Mouse (Mus musculus): ENCODE results near the gene Ntrk3. TPM values are rescaled to one million over a fixed set of nuclear protein-coding genes. Genes with fewer than 3 reads are reported as not detected.

Gene Ntrk3
- total RNA-seq, 2 experiments from 2014 or later = 226 to 238 TPM

DNA sequence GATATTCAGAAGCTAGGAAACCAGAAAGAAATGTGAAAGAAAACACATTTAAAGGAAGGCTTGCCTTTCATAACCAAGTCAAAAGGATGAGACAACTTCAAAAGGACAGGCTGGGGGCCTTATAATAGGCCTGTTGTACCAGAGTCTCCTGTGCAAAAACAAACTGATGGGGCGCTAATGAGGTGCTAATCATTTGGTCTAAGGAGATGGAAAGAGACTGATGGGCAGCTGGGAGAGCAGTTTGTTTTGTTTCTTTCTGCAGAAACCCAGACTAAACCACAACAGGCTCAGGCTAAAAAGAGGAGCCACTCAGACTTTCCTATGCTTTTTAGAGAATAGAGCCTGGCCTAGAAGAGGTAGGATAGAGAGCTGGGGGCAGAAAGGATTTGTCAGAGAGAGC is 554.4 kb downstream of the Ntrk3 start:
- H3K27ac ChIP-seq = no peak overlapping the region
- no peak overlapping the region for H3K4me3 ChIP-seq

DNA sequence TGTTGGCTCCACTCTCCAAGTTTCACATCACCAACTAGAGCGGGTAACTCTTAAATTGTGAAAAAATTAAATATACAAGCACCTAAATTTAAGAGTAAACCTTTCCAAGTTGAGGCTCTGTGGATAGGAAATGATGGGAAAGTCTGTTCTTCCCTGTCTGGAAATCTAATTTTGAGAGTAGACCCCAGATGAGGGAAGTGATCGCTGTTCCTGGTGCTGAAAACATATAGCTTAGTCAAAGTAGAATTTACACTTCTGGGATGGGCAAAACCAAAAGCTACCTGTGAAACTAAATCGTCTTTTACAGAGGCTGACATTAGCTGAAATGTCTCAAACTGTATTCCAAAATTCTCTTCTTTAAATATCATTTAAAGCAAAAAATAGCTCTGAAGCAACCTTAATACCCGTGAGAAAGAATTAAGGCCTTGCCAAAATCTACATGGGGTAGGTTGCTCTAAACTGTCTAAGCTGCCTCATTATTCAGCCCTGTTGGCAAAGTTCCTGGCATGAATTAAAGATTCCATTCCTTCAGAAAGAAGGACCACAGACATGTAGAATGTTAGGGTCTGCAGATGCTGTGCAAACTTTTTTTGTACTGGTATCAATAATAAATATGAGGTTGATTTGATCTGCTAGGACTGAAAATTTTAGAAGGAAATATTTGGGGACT is 557.7 kb downstream of the Ntrk3 start:
- no peak overlapping the region for H3K27ac ChIP-seq
- no peak overlapping the region for H3K4me3 ChIP-seq
- DNase-seq (ENCODE audit: low spot score in 2 of 2) = no peak
- no peak for TF ChIP-seq CTCF (conservative IDR thresholded peaks at IDR 0.05)

More for the DNA sequence above, 554.4 kb downstream of the Ntrk3 start:
- TF ChIP-seq CTCF (conservative IDR thresholded peaks at IDR 0.05) = 0 out of 2 replicates have a peak, but pooled peaks have one; percentile 10
- DNase-seq (ENCODE audit: low spot score in 2 of 2) = no peak

DNA sequence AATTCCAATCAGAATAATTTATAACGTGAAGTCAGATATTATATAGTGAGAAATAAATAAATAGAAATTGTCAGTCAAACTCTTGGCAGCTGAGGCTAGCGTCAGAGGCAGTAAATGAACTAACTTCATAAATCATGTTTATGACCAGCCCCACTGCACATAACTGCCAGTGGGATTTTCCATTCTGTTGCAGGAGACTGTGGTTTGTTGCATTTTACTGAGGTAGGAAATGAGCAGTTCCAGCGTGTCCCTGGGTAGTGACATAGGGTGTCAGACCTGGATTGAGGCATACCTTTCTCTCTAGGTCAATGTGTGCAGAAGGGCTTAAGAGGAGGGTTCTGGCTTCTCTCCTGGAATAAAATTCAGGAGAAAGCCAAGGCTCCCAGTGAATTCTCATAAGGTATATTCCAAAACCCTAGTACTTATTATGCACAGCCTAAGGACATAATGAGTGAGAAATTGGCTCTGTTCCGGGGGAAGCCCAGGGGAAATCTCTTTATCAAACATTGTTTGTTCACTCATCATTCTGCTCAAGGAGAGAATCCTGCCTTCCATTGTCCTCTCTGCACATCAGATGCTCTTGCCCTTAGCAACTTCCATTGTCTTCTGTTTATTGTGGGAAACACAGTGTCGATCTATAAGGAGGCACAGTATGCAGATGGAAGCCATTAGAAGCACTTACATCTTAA is 565.4 kb downstream of the Ntrk3 start:
- TF ChIP-seq CTCF (conservative IDR thresholded peaks at IDR 0.05) = no peak
- DNase-seq (ENCODE audit: low spot score in 2 of 2) = no peak
- Histone ChIP-seq H3K4me3 (no peak overlapping the region), H3K27ac (no peak overlapping the region)

DNA sequence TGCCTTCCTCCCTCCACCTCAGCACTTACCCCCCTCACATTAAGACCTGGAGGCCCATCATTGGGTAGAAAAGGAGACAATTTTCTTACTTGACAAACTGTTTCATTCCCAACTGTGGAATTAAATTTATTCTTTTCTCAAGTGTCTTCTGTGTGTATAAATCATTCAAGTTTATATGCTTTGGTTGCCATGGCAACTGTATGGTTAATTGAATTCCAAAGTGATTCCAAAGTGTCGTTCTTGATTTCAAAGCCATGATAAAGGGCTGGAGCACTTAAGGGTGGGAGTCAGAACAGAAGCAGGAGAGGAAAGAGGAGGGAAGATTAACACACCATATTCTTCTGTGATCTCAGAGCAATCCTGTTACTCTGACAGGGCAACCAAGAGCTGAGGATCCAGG is 572.3 kb downstream of the Ntrk3 start:
- peak in 1 of 2 experiments; percentile 24 for DNase-seq (ENCODE audit: low spot score in 2 of 2)
- peak overlapping the region; percentile 72 for H3K27ac ChIP-seq
- H3K4me3 ChIP-seq = no peak overlapping the region
- no peak for TF ChIP-seq CTCF (conservative IDR thresholded peaks at IDR 0.05)

DNA sequence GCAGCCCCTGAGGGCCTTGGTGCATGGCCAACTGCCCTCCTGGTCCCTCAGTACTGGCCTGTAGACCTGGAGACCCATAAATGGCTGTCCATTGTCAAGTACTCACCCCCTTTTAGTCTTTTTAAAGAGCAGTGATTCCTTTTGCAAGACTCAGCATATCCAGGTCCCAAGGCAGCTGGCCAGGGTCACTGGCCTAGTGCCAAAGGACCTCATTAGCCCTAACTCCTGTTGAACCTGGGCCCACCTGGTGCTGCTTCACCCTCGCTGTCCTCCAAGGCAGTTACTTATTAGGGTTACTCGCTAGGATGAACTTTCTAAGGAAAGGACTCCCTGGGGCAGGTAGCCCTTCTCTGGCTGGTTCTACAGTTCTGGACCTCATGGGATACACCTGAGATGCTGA is 579.9 kb downstream of the Ntrk3 start:
- DNase-seq (ENCODE audit: low spot score in 2 of 2) = no peak
- H3K4me3 ChIP-seq = no peak overlapping the region
- H3K27ac ChIP-seq = no peak overlapping the region
- no peak for TF ChIP-seq CTCF (conservative IDR thresholded peaks at IDR 0.05)

DNA sequence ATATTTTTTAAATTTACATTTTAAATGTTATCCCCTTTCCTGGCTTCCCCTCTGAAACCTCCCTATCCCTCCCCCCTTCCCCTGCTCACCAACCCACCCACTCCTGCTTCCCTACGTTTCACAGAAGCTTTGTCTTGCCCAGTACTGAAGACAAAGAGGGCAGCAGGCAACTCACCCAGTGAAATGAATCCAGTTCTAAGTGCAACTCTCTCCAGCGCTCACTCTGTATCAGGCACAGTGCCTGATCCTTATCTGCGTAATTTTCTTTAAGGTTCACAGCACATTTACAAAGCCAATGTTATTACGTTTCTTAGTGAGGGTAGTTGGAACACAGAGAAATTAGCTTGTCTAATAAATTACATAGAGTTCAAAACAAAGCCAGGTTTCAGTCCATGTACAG is 592.6 kb downstream of the Ntrk3 start:
- DNase-seq (ENCODE audit: low spot score in 2 of 2) = no peak
- Histone ChIP-seq H3K4me3 (no peak overlapping the region), H3K27ac (no peak overlapping the region)
- TF ChIP-seq CTCF (conservative IDR thresholded peaks at IDR 0.05) = no peak

DNA sequence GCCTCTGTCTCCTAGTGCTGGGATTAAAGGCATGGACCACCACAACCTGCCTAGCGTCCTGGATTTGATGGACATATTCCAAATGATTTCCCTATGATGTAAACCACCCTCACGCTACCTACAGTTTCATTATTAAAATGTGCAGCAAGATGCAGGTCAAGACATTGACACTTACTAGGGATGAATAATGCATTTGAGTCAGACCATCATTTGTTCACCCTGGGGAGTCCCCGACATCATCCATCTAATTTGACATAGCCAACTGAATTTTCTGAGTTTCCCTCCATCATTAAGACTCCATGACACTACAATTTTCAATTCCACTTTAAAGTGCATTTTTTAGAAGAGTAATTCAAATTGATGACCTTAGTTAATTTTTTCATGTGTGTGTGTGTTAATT is 593.0 kb downstream of the Ntrk3 start:
- no peak for DNase-seq (ENCODE audit: low spot score in 2 of 2)
- TF ChIP-seq CTCF (conservative IDR thresholded peaks at IDR 0.05) = no peak
- no peak overlapping the region for H3K4me3 ChIP-seq
- H3K27ac ChIP-seq = no peak overlapping the region

DNA sequence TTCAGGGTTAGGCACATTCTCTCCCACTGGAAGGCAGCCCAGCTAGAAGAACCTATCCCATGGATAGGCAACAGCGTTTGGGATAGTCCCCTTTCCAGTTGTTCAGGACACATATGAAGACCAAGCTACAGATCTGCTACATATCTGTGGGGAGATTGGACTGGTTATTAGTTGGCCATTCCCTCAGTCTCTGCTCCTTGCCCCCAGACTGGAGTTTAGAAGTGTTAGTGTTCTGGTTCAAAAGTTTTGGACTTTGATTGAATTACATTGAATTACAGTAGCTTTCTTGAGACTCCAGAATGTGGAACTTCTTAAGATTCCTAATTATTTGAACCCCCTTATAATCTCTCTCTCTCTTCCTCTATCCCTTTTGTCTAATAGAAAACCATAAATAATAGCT is 607.8 kb downstream of the Ntrk3 start:
- TF ChIP-seq CTCF (conservative IDR thresholded peaks at IDR 0.05) = no peak
- Histone ChIP-seq H3K27ac (no peak overlapping the region), H3K4me3 (no peak overlapping the region)
- no peak for DNase-seq (ENCODE audit: low spot score in 2 of 2)

Other genes with a start within 250 kb of the Ntrk3 start
- gene Mrps11, start 45.1 kb upstream of the Ntrk3 start, total RNA-seq (2021) = 10 to 100 TPM; 42.8 to 46.5 TPM
- 10 to 100 TPM; 28.6 to 32.7 TPM for gene Mrpl46, start 45.5 kb upstream of the Ntrk3 start, total RNA-seq (2021)
- 1 to 10 TPM; 6.5 to 6.6 TPM for gene Det1, start 109.3 kb upstream of the Ntrk3 start, total RNA-seq (2021)
- 10 to 100 TPM; 20.8 to 23.7 TPM for gene Aen, start 157.8 kb upstream of the Ntrk3 start, total RNA-seq (2021)
- gene Isg20, start 175.4 kb upstream of the Ntrk3 start, total RNA-seq (2021) = under 1 TPM; 0.34 to 0.49 TPM

Measured in layer of hippocampus, adult 2 months (tissue).